In the genomic region with DNA sequence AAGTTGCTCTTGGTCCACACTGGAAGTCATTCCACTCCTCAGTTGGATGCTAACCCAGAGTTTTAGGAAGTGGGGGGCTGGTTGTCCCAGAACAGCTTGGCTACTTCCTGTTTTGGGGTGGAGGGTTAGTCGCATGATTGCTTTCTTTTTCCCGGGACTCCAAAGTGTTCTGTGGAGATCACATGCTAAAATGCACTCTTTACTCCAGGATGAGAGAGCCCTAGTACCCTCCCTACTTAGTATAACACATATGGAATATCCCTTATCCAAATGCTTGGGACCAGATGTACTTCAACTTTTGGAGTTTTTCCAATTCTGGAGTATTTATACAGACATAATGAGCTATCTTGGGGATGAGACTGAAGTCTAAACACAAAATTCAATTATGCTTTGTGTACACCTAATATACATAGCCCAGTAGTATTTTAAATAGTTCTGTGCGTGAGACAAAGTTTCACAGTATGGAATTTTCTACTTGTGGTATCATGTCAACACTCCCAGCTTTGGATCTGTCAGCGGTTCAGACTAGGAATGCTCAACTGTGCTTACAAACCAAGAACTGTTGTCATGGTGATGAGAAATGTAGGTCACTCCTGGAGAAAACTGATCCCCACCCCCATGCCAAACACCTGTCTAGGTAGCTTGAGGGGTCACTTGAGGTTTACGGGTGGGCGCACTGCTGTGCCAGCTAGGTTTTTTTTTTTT, we compare ENCODE assay signal across 12 mouse cellular contexts.
DNase-seq lines count a peak whose midpoint lies in the region; ATAC-seq and TF ChIP-seq lines count a peak whose summit lies in the region.
"Had no signal": no experiment of that assay in that cellular context is flagged by ENCODE, and none has a peak within 500 bp of the region (broad histone marks: within the 10 kb centered on the region; RNA-seq: fewer than 3 reads in every experiment).

No protein-coding gene starts in this region.

- no peak overlapping the region for H3K27ac ChIP-seq in hindbrain, embryonic 11.5 days (ENCODE audit: low read depth, low read length)
- H3K27ac ChIP-seq in hindbrain, embryonic 10.5 days: no peak overlapping the region
- 0 out of 2 replicates have a peak overlapping the region, but pooled peaks have one; percentile 27 for H3K27ac ChIP-seq in spleen, adult 2 months (ENCODE audit: insufficient read depth, low read length)
- no peak overlapping the region for H3K27ac ChIP-seq in thymus, adult 2 months (ENCODE audit: control insufficient read depth, insufficient read depth, low read length)
- H3K27ac ChIP-seq: embryonic facial prominence, embryonic 12.5 days; midbrain, embryonic 13.5 days had no signal

- no peak for ATAC-seq in hindbrain, embryonic 11.5 days (ENCODE audit: low FRiP score)
- ATAC-seq: midbrain, embryonic 13.5 days had no signal

- TF ChIP-seq POLR2A in spleen, adult 2 months (IDR thresholded peaks at IDR 0.05; ENCODE audit: low read depth, low read length): no peak
- no peak for TF ChIP-seq POLR2A in thymus, adult 2 months (IDR thresholded peaks at IDR 0.05; ENCODE audit: control insufficient read depth, extremely low read depth, insufficient read depth, low read length, poor library complexity)

- WGBS in hindbrain, embryonic 11.5 days: 72% methylated on average over 6 of the region's 6 CpGs
- WGBS in hindbrain, embryonic 10.5 days: 80% methylated on average over 6 of the region's 6 CpGs
- 74% methylated on average over 6 of the region's 6 CpGs for WGBS in spleen, adult 2 months
- WGBS in thymus, adult 2 months: 69% methylated on average over 6 of the region's 6 CpGs

- no peaks in the 10 kb centered on the region for H3K36me3 ChIP-seq in hindbrain, embryonic 11.5 days (ENCODE audit: control insufficient read depth, insufficient read depth, low read length)
- H3K36me3 ChIP-seq in hindbrain, embryonic 10.5 days: no peaks in the 10 kb centered on the region
- H3K36me3 ChIP-seq in spleen, adult 2 months (ENCODE audit: control insufficient read depth, insufficient read depth, low read length): no peaks in the 10 kb centered on the region
- no peaks in the 10 kb centered on the region for H3K36me3 ChIP-seq in thymus, adult 2 months (ENCODE audit: control insufficient read depth, insufficient read depth, low read length)
- H3K36me3 ChIP-seq: embryonic facial prominence, embryonic 12.5 days; midbrain, embryonic 13.5 days had no signal

- H3K27me3 ChIP-seq in hindbrain, embryonic 11.5 days (ENCODE audit: control insufficient read depth, insufficient read depth, low read length): no peaks in the 10 kb centered on the region
- no peaks in the 10 kb centered on the region for H3K27me3 ChIP-seq in hindbrain, embryonic 10.5 days (ENCODE audit: insufficient read depth, poor library complexity, severe bottlenecking)
- no peaks in the 10 kb centered on the region for H3K27me3 ChIP-seq in spleen, adult 2 months (ENCODE audit: control insufficient read depth, insufficient read depth, low read length)
- H3K27me3 ChIP-seq in thymus, adult 2 months (ENCODE audit: control insufficient read depth, insufficient read depth, low read length): no peaks in the 10 kb centered on the region
- H3K27me3 ChIP-seq: embryonic facial prominence, embryonic 12.5 days; midbrain, embryonic 13.5 days had no signal

- H3K4me1 ChIP-seq in hindbrain, embryonic 11.5 days (replicated peaks; ENCODE audit: control insufficient read depth, insufficient read depth, low read length): no peaks in the 10 kb centered on the region
- H3K4me1 ChIP-seq in hindbrain, embryonic 10.5 days (replicated peaks): peaks cover 18% of the 10 kb centered on the region
- no peaks in the 10 kb centered on the region for H3K4me1 ChIP-seq in spleen, adult 2 months (ENCODE audit: control insufficient read depth, insufficient read depth, insufficient read length)
- H3K4me1 ChIP-seq in thymus, adult 2 months (replicated peaks; ENCODE audit: control insufficient read depth, insufficient read depth, low read length): no peaks in the 10 kb centered on the region

- no peak overlapping the region for H3K9ac ChIP-seq in hindbrain, embryonic 11.5 days (ENCODE audit: low read depth, low read length)
- H3K9ac ChIP-seq: embryonic facial prominence, embryonic 12.5 days; midbrain, embryonic 13.5 days had no signal

- no peak for TF ChIP-seq CTCF in spleen, adult 2 months (IDR thresholded peaks at IDR 0.05; ENCODE audit: extremely low read depth, insufficient read depth, insufficient read length, insufficient replicate concordance)
- TF ChIP-seq CTCF in thymus, adult 2 months (IDR thresholded peaks at IDR 0.05; ENCODE audit: borderline replicate concordance, control insufficient read depth, extremely low read depth, insufficient read depth, low read length, poor library complexity): no peak

- H3K4me3 ChIP-seq in hindbrain, embryonic 11.5 days (ENCODE audit: low read depth, low read length): no peak overlapping the region
- H3K4me3 ChIP-seq in hindbrain, embryonic 10.5 days: no peak overlapping the region
- H3K4me3 ChIP-seq in spleen, adult 2 months (ENCODE audit: extremely low read depth, insufficient read depth, insufficient read length): no peak overlapping the region
- H3K4me3 ChIP-seq in thymus, adult 2 months (ENCODE audit: control insufficient read depth, insufficient read depth, low read length): no peak overlapping the region
- H3K4me3 ChIP-seq: embryonic facial prominence, embryonic 12.5 days; midbrain, embryonic 13.5 days had no signal

- no peak overlapping the region for H3K4me2 ChIP-seq in hindbrain, embryonic 11.5 days (replicated peaks; ENCODE audit: low read depth, low read length)
- H3K4me2 ChIP-seq: embryonic facial prominence, embryonic 12.5 days; midbrain, embryonic 13.5 days had no signal

- H3K9me3 ChIP-seq in hindbrain, embryonic 11.5 days (ENCODE audit: control insufficient read depth, low read length): no peaks in the 10 kb centered on the region
- H3K9me3 ChIP-seq in hindbrain, embryonic 10.5 days: no peaks in the 10 kb centered on the region
- H3K9me3 ChIP-seq: embryonic facial prominence, embryonic 12.5 days; midbrain, embryonic 13.5 days had no signal

- peak; percentile 5 for DNase-seq in hindbrain, embryonic 11.5 days (ENCODE audit: low spot score)
- no peak for DNase-seq in hindbrain, embryonic 10.5 days (ENCODE audit: low spot score)
- DNase-seq in spleen, adult 2 months (ENCODE audit: low read depth in 1 of 2, low spot score in 2 of 2): no peak
- DNase-seq in spleen, adult 12 weeks (ENCODE audit: low spot score): no peak
- DNase-seq in heart, postnatal 25 days (ENCODE audit: low spot score): peak; percentile 14
- no peak for DNase-seq in adrenal gland, postnatal 36 days
- DNase-seq in thymus, adult 2 months: no peak
- DNase-seq in gastrocnemius, adult 18-20 months (ENCODE audit: low spot score): no peak
- DNase-seq: adrenal gland, adult 8-10 months; liver had no signal

- intact Hi-C loops in heart, postnatal 25 days (cut with DNase I): loop anchor here (2.0 kb wide), 1 partner anchor 53 kb away; no protein-coding TSS in a partner anchor

Comparison
In these comparisons a context has a peak if more than half of its experiments do, and no peak if none do; other contexts are left out.
1. DNase-seq: peak in hindbrain, embryonic 11.5 days (single experiment) and heart, postnatal 25 days (single experiment); none in hindbrain, embryonic 10.5 days (single experiment), spleen, adult 2 months (0 of 2), spleen, adult 12 weeks (single experiment), adrenal gland, postnatal 36 days (0 of 2), thymus, adult 2 months (single experiment) and gastrocnemius, adult 18-20 months (single experiment).